Mouse (Mus musculus): ENCODE data around the gene Fam71e1. TPM values are rescaled to one million over a fixed set of nuclear protein-coding genes. Genes with fewer than 3 reads are reported as not detected.

Gene Fam71e1
- polyA plus RNA-seq, 1 experiment from 2014 or later = 11.4 TPM

DNA sequence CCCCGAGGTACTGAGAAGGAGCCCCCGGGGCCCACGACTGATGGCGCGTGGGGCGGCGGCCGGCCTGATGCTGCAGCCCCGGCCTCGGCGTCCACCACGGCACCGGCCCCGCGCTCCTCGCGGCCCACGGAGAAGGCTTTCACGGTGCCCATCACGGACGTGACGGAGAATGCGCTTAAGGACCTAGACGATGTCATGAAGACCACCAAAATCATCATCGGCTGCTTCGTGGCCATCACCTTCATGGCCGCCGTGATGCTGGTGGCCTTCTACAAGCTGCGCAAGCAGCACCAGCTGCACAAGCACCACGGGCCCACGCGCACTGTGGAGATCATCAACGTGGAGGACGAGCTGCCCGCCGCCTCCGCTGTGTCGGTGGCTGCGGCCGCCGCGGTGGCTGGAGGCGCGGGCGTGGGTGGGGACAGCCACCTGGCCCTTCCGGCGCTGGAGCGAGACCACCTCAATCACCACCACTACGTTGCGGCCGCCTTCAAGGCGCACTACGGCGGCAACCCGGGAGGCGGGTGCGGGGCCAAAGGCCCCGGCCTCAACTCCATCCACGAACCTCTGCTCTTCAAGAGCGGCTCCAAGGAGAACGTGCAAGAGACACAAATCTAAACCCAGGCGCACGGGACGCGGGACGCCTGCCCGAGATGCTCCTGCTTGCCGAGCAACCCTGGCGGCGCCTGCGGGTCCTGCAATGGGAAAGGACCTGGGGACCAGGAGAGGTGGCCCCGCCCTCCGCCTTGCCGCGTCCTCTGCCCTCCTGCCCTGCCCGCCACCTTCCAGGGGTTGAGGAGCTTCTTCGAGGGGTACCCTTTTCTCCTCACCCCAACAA, 33.9 kb upstream of the Fam71e1 start:
- Histone ChIP-seq H3K4me3 (ENCODE audit: low read depth, low read length) (no peak overlapping the region), H3K36me3 (ENCODE audit: insufficient read depth, low read length) (no peaks in the 10 kb centered on the region), H3K4me2 (replicated peaks; ENCODE audit: low read depth, low read length) (no peak overlapping the region), H3K9ac (replicated peaks; ENCODE audit: low read depth) (no peak overlapping the region), H3K4me1 (ENCODE audit: insufficient read depth, low read depth, low read length) (no peaks in the 10 kb centered on the region), H3K27ac (ENCODE audit: low read length) (no peak overlapping the region), H3K27me3 (replicated peaks; ENCODE audit: insufficient read depth, low read length) (peaks cover 34% of the 10 kb centered on the region), H3K9me3 (ENCODE audit: low read length) (no peaks in the 10 kb centered on the region)
- 20% methylated on average over 55 of the region's 77 CpGs for WGBS
- no peak for DNase-seq (ENCODE audit: low spot score)
- TF ChIP-seq CTCF (IDR thresholded peaks at IDR 0.05) = peak; percentile 53
- no peak for TF ChIP-seq EP300 (IDR thresholded peaks at IDR 0.05)
- ATAC-seq = no peak

- H3K4me3 ChIP-seq (ENCODE audit: low read depth, low read length) = no peak overlapping the region
- H3K4me1 ChIP-seq (ENCODE audit: insufficient read depth, low read depth, low read length) = no peaks in the 10 kb centered on the region
- 26% methylated on average over 8 of the region's 8 CpGs for WGBS
- ATAC-seq (no peak), DNase-seq (ENCODE audit: low spot score) (no peak)
- H3K27me3 ChIP-seq (replicated peaks; ENCODE audit: insufficient read depth, low read length) = peaks cover 34% of the 10 kb centered on the region
- H3K9me3 ChIP-seq (ENCODE audit: low read length) = no peaks in the 10 kb centered on the region
- TF ChIP-seq EP300 (IDR thresholded peaks at IDR 0.05) (no peak), CTCF (IDR thresholded peaks at IDR 0.05) (no peak)
- H3K36me3 ChIP-seq (ENCODE audit: insufficient read depth, low read length) = no peaks in the 10 kb centered on the region
- no peak overlapping the region for H3K9ac ChIP-seq (replicated peaks; ENCODE audit: low read depth)
- no peak overlapping the region for H3K4me2 ChIP-seq (replicated peaks; ENCODE audit: low read depth, low read length)
- no peak overlapping the region for H3K27ac ChIP-seq (ENCODE audit: low read length)
Observed at GRCm38 (mm10) chr7:44463056-44463425, 33.3 kb upstream of the Fam71e1 start.

DNA sequence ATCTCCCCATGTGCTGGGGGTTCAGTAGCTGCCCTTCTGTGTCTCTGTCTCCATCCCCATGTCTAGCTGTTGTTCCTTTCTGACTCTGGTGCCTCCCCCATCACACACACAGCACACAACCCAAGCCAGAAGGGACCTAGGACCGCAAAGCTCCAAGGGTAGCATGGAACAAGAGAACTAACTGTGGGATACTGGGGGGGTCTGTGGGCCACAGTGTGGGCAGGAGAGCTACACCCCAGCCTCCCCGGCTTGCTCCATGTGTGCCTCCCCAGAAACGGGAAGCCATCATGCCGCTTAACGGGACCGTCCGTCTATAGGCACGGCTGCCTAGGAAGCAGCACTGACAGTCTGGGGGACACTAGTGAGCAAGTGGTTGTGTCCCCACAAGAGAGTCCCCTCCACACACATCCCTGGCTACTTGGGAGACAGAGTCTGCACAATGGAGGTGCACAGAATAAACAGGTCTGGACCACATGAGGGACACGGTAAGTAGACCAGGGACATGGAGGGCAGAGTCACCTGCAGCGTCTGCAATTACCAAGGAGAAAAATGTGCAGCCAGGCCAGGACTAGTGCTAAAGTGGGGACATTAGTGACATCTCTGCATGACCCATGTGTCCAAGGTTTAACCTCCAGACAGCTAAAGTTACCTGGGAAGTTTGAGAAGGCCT, 32.7 kb upstream of the Fam71e1 start:
- H3K4me2 ChIP-seq (replicated peaks; ENCODE audit: low read depth, low read length) = no peak overlapping the region
- no peaks in the 10 kb centered on the region for H3K9me3 ChIP-seq (ENCODE audit: low read length)
- 83% methylated on average over 10 of the region's 10 CpGs for WGBS
- no peaks in the 10 kb centered on the region for H3K36me3 ChIP-seq (ENCODE audit: insufficient read depth, low read length)
- H3K4me3 ChIP-seq (ENCODE audit: low read depth, low read length) = no peak overlapping the region
- H3K27me3 ChIP-seq (replicated peaks; ENCODE audit: insufficient read depth, low read length) = peaks cover 34% of the 10 kb centered on the region
- no peak overlapping the region for H3K27ac ChIP-seq (ENCODE audit: low read length)
- peaks cover 5% of the 10 kb centered on the region for H3K4me1 ChIP-seq (ENCODE audit: insufficient read depth, low read depth, low read length)
- ATAC-seq (no peak), DNase-seq (ENCODE audit: low spot score) (no peak)
- no peak overlapping the region for H3K9ac ChIP-seq (replicated peaks; ENCODE audit: low read depth)
- TF ChIP-seq CTCF (IDR thresholded peaks at IDR 0.05) (no peak), EP300 (IDR thresholded peaks at IDR 0.05) (no peak)

DNA sequence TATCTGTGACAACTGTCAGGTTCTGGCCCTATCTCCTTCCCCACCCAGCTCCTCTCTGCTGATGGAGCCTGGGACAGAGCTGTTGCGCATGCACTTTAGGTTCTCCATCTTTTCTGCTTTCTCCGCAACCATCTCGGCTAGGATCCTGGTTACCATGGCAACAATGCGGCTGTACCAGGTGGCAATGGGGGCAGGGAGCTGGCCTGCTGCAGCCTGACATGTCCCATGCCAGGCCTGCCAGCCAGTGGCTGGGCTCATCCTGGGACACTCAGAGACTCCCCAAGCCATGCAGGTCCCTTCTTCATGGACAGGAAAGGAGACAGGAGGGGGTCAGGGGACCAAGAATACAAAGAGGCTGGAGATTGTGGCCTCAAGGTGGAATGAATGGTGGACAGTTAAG, 31.9 kb upstream of the Fam71e1 start:
- Histone ChIP-seq H3K4me1 (ENCODE audit: insufficient read depth, low read depth, low read length) (peaks cover 13% of the 10 kb centered on the region), H3K27me3 (replicated peaks; ENCODE audit: insufficient read depth, low read length) (peaks cover 34% of the 10 kb centered on the region), H3K27ac (ENCODE audit: low read length) (no peak overlapping the region), H3K36me3 (ENCODE audit: insufficient read depth, low read length) (no peaks in the 10 kb centered on the region), H3K4me3 (ENCODE audit: low read depth, low read length) (no peak overlapping the region), H3K9me3 (ENCODE audit: low read length) (no peaks in the 10 kb centered on the region), H3K9ac (replicated peaks; ENCODE audit: low read depth) (no peak overlapping the region), H3K4me2 (replicated peaks; ENCODE audit: low read depth, low read length) (no peak overlapping the region)
- TF ChIP-seq EP300 (IDR thresholded peaks at IDR 0.05) (no peak), CTCF (IDR thresholded peaks at IDR 0.05) (no peak)
- 33% methylated on average over 4 of the region's 4 CpGs for WGBS
- no peak for DNase-seq (ENCODE audit: low spot score)
- ATAC-seq = no peak

GRCm38 (mm10) chr7:44465111-44465510, 31.3 kb upstream of the Fam71e1 start, which contains the start of gene Aspdh:
TSS of gene Aspdh (plus strand) at chr7:44465391.
- Histone ChIP-seq H3K9ac (replicated peaks; ENCODE audit: low read depth) (no peak within 1 kb of the TSS), H3K9me3 (ENCODE audit: low read length) (no peaks in the 10 kb centered on the region), H3K4me2 (replicated peaks; ENCODE audit: low read depth, low read length) (no peak within 1 kb of the TSS), H3K4me3 (ENCODE audit: low read depth, low read length) (no peak within 1 kb of the TSS), H3K4me1 (ENCODE audit: insufficient read depth, low read depth, low read length) (peaks cover 14% of the 10 kb centered on the region), H3K27me3 (replicated peaks; ENCODE audit: insufficient read depth, low read length) (peaks cover 30% of the 10 kb centered on the region), H3K27ac (ENCODE audit: low read length) (no peak within 1 kb of the TSS), H3K36me3 (ENCODE audit: insufficient read depth, low read length) (no peaks in the 10 kb centered on the region)
- DNase-seq (ENCODE audit: low spot score) (no peak), ATAC-seq (no peak)
- TF ChIP-seq CTCF (IDR thresholded peaks at IDR 0.05) (no peak), EP300 (IDR thresholded peaks at IDR 0.05) (no peak)
- 56% methylated on average over 2 of the region's 2 CpGs for WGBS

- H3K9me3 ChIP-seq (ENCODE audit: low read length) = no peaks in the 10 kb centered on the region
- DNase-seq (ENCODE audit: low spot score) = no peak
- H3K4me3 ChIP-seq (ENCODE audit: low read depth, low read length) = no peak overlapping the region
- H3K4me1 ChIP-seq (ENCODE audit: insufficient read depth, low read depth, low read length) = peaks cover 14% of the 10 kb centered on the region
- no peak overlapping the region for H3K27ac ChIP-seq (ENCODE audit: low read length)
- H3K36me3 ChIP-seq (ENCODE audit: insufficient read depth, low read length) = no peaks in the 10 kb centered on the region
- TF ChIP-seq EP300 (IDR thresholded peaks at IDR 0.05) (no peak), CTCF (IDR thresholded peaks at IDR 0.05) (no peak)
- ATAC-seq = no peak
- WGBS = 84% methylated on average over 10 of the region's 10 CpGs
- H3K9ac ChIP-seq (replicated peaks; ENCODE audit: low read depth) = no peak overlapping the region
- peaks cover 23% of the 10 kb centered on the region for H3K27me3 ChIP-seq (replicated peaks; ENCODE audit: insufficient read depth, low read length)
- no peak overlapping the region for H3K4me2 ChIP-seq (replicated peaks; ENCODE audit: low read depth, low read length)
Observed at GRCm38 (mm10) chr7:44466006-44466887, 30.1 kb upstream of the Fam71e1 start.

Data from lung, postnatal 0 days (tissue).